Mouse (Mus musculus): ENCODE results near the gene Tnxb. TPM values are rescaled to one million over a fixed set of nuclear protein-coding genes. Genes with fewer than 3 reads are reported as not detected.

Gene Tnxb
- total RNA-seq, 1 experiment from 2014 or later, result not detected

DNA sequence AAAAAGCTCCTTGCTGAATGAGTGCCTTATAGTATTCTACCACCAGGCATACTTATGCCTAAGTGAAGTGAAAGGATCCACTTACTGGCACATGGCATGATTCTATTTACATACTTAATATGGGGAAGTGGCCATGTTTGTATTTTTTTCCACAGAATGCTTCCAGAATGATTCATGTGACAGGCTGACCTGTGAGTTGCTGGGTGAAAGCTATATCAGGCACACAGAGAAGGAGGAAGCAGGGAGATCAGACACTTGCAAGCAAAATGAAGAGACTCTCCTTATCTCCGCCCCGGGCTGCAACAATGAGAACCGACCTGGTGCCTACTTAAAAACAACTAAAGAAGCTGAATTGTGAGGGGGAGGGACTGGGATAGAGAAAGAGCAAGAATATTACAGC is 91.1 kb downstream of the Tnxb start:
- ATAC-seq (replicated peaks; ENCODE audit: insufficient number of reproducible peaks, low FRiP score, low TSS enrichment, poor library complexity, severe bottlenecking), result no peak

Other genes with a start within 250 kb of the Tnxb start
- gene Btnl4, start 193.2 kb upstream of the Tnxb start, total RNA-seq (2017), result not detected in 3 replicates
- gene Btnl6, start 153.2 kb upstream of the Tnxb start, total RNA-seq (2017), result not detected in 3 replicates
- gene Notch4, start 106.3 kb upstream of the Tnxb start, total RNA-seq (2017), result 0.29 to 0.48 TPM in 2 of 3 replicates, not detected in the other
- gene Gpsm3, start 80.7 kb upstream of the Tnxb start, total RNA-seq (2017), result 64.4 to 104 TPM (median 95.5 TPM) in 3 replicates
- gene Pbx2, start 79.3 kb upstream of the Tnxb start, total RNA-seq (2017), result 26.8 to 34.9 TPM (median 30.9 TPM) in 3 replicates
- 3.7 to 7.3 TPM (median 5.1 TPM) in 3 replicates for gene Ager, start 72.7 kb upstream of the Tnxb start, total RNA-seq (2017)
- 8.6 to 21.8 TPM (median 14.6 TPM) in 3 replicates for gene Rnf5, start 66.8 kb upstream of the Tnxb start, total RNA-seq (2017)
- gene Agpat1, start 66.3 kb upstream of the Tnxb start, total RNA-seq (2017), result 14.3 to 26.9 TPM (median 16.4 TPM) in 3 replicates
- gene Egfl8, start 54.6 kb upstream of the Tnxb start, total RNA-seq (2017), result 2.3 to 3.3 TPM (median 3.0 TPM) in 3 replicates
- gene Ppt2, start 42.0 kb upstream of the Tnxb start, total RNA-seq (2017), result 30.4 to 67.0 TPM (median 38.4 TPM) in 3 replicates
- gene Prrt1, start 41.0 kb upstream of the Tnxb start, total RNA-seq (2017), result 0.29 to 1.9 TPM (median 0.75 TPM) in 3 replicates
- gene Fkbpl, start 25.8 kb upstream of the Tnxb start, total RNA-seq (2017), result 5.6 to 15.1 TPM (median 6.4 TPM) in 3 replicates
- gene Atf6b, start 23.4 kb upstream of the Tnxb start, total RNA-seq (2017), result 17.4 to 26.0 TPM (median 23.4 TPM) in 3 replicates
- 0.19 to 0.64 TPM (median 0.19 TPM) in 3 replicates for gene C4b, start 73.3 kb downstream of the Tnxb start, total RNA-seq (2017)
- not detected in 3 replicates for gene Cyp21a1, start 134.0 kb downstream of the Tnxb start, total RNA-seq (2017)
- 28.8 to 49.5 TPM (median 40.0 TPM) in 3 replicates for gene Stk19, start 166.4 kb downstream of the Tnxb start, total RNA-seq (2017)
- 13.2 to 57.9 TPM (median 29.1 TPM) in 3 replicates for gene Dxo, start 166.5 kb downstream of the Tnxb start, total RNA-seq (2017)
- gene Skiv2l, start 179.7 kb downstream of the Tnxb start, total RNA-seq (2017), result 55.7 to 103 TPM (median 62.4 TPM) in 3 replicates
- gene Nelfe, start 179.9 kb downstream of the Tnxb start, total RNA-seq (2017), result 16.3 to 45.3 TPM (median 33.1 TPM) in 3 replicates
- 1.1 to 4.8 TPM (median 2.8 TPM) in 3 replicates for gene Cfb, start 192.0 kb downstream of the Tnxb start, total RNA-seq (2017)
- 0.57 to 1.7 TPM (median 1.6 TPM) in 3 replicates for gene Zbtb12, start 208.9 kb downstream of the Tnxb start, total RNA-seq (2017)
- gene Gm20547, start 211.5 kb downstream of the Tnxb start, total RNA-seq (2017), result not detected in 3 replicates
- gene C2, start 227.7 kb downstream of the Tnxb start, total RNA-seq (2017), result not detected in 3 replicates
- 92.4 to 105 TPM (median 102 TPM) in 3 replicates for gene Ehmt2, start 227.9 kb downstream of the Tnxb start, total RNA-seq (2017)
- gene Slc44a4, start 243.9 kb downstream of the Tnxb start, total RNA-seq (2017), result not detected in 3 replicates